Mouse (Mus musculus): ENCODE measurements at regions not wholly inside any gene's neighbourhood (a gene's known extent, or its start where the extent isn't known, plus 50 kb on each side); places are given as distances from the start of the nearest gene placed in this dataset.
"Not testable (repeated sequence)": the region's sequence is repeated elsewhere in the genome, so short reads cannot be mapped to it uniquely, and the experiment has no call there.

DNA sequence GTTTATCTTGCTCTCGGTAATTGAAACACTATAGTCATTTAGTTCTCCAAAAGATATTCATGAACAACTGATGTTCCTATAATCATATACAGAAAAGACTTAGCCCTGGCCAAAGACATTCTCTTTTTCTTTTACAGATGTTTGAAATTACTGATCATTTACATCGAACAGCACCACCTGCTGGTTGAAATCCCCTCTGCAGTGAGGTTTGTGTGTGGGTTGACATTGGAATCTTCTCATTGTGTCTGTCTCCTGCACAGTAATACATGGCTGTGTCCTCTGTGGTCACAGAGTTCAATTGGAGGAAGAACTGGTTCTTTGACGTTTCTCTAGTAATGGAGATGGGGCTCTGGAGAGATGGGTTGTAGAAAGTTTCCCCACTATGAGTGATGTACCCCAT is 822.6 kb downstream of the Adam6a start:
- DNase-seq (ENCODE audit: low spot score) (no peak), ATAC-seq (ENCODE audit: extremely low read depth, insufficient number of reproducible peaks, low FRiP score, poor library complexity, severe bottlenecking) (no peak)
- no peaks in the 10 kb centered on the region for H3K36me3 ChIP-seq (replicated peaks)
- H3K9me3 ChIP-seq (replicated peaks), result peaks cover 4% of the 10 kb centered on the region; the same call in 1 of the 2 replicates
- H3K4me1 ChIP-seq (ENCODE audit: insufficient read depth, low read depth, low read length), result no peaks in the 10 kb centered on the region
- no peak overlapping the region for H3K4me3 ChIP-seq (ENCODE audit: low read depth, low read length)
- TF ChIP-seq GATA2 (IDR thresholded peaks at IDR 0.05; ENCODE audit: borderline replicate concordance, low read depth, low read length), result no peak
- TF ChIP-seq CTCF (IDR thresholded peaks at IDR 0.05; ENCODE audit: low read depth, low read length), result no peak
- no peak for TF ChIP-seq TAL1 (conservative IDR thresholded peaks at IDR 0.05; ENCODE audit: low read depth, low read length)
- no peak for TF ChIP-seq GATA1 (IDR thresholded peaks at IDR 0.05; ENCODE audit: borderline replicate concordance, low read length)
- no peak for TF ChIP-seq POLR2AphosphoS5 (IDR thresholded peaks at IDR 0.05; ENCODE audit: insufficient replicate concordance, low read depth, low read length)
- H3K27me3 ChIP-seq (ENCODE audit: insufficient read depth, low read length), result no peaks in the 10 kb centered on the region

- not testable (repeated sequence) for H3K36me3 ChIP-seq (replicated peaks); H3K27me3 ChIP-seq (ENCODE audit: insufficient read depth, low read length); H3K4me1 ChIP-seq (ENCODE audit: insufficient read depth, low read depth, low read length); ATAC-seq (ENCODE audit: extremely low read depth, insufficient number of reproducible peaks, low FRiP score, poor library complexity, severe bottlenecking); H3K9me3 ChIP-seq (replicated peaks); DNase-seq (ENCODE audit: low spot score); H3K4me3 ChIP-seq (ENCODE audit: low read depth, low read length)
Measured at GRCm38 (mm10) chr12:114378696-114379350, 835.1 kb downstream of the Adam6a start.

- ATAC-seq (ENCODE audit: extremely low read depth, insufficient number of reproducible peaks, low FRiP score, poor library complexity, severe bottlenecking) (no peak), DNase-seq (ENCODE audit: low spot score) (no peak)
- no peaks in the 10 kb centered on the region for H3K4me1 ChIP-seq (ENCODE audit: insufficient read depth, low read depth, low read length)
- no peaks in the 10 kb centered on the region for H3K36me3 ChIP-seq (replicated peaks)
- peaks cover 9% of the 10 kb centered on the region for H3K9me3 ChIP-seq (replicated peaks)
- H3K4me3 ChIP-seq (ENCODE audit: low read depth, low read length), result no peak overlapping the region
- H3K27me3 ChIP-seq (ENCODE audit: insufficient read depth, low read length), result no peaks in the 10 kb centered on the region
- TF ChIP-seq TAL1 (conservative IDR thresholded peaks at IDR 0.05; ENCODE audit: low read depth, low read length) (no peak), GATA2 (IDR thresholded peaks at IDR 0.05; ENCODE audit: borderline replicate concordance, low read depth, low read length) (no peak), GATA1 (IDR thresholded peaks at IDR 0.05; ENCODE audit: borderline replicate concordance, low read length) (no peak), POLR2AphosphoS5 (IDR thresholded peaks at IDR 0.05; ENCODE audit: insufficient replicate concordance, low read depth, low read length) (no peak)
Measured at GRCm38 (mm10) chr12:114391447-114391846, 847.7 kb downstream of the Adam6a start.

DNA sequence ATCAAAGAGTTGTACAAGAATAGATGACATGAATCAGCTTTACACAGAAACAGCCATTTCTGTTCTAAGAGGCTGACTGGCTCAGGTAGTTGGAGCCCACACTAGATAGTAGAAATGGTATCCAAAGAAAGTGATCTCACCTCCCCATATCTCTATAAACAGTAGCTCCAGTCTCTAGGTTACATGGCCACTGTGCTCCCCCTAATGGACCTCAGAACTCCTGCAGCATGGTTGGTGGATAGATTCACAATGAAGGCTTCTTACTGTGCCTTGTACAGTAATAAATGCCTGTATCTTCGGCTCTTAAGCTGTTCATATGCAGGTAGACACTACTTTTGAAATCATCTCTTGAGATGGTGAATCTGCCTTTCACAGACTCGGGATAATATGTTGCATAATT is 862.5 kb downstream of the Adam6a start:
- DNase-seq (ENCODE audit: low spot score) (no peak), ATAC-seq (ENCODE audit: extremely low read depth, insufficient number of reproducible peaks, low FRiP score, poor library complexity, severe bottlenecking) (no peak)
- no peak overlapping the region for H3K4me3 ChIP-seq (ENCODE audit: low read depth, low read length)
- no peaks in the 10 kb centered on the region for H3K36me3 ChIP-seq (replicated peaks)
- H3K27me3 ChIP-seq (ENCODE audit: insufficient read depth, low read length), result no peaks in the 10 kb centered on the region
- TF ChIP-seq GATA1 (IDR thresholded peaks at IDR 0.05; ENCODE audit: borderline replicate concordance, low read length) (no peak), CTCF (IDR thresholded peaks at IDR 0.05; ENCODE audit: low read depth, low read length) (no peak), POLR2AphosphoS5 (IDR thresholded peaks at IDR 0.05; ENCODE audit: insufficient replicate concordance, low read depth, low read length) (no peak), TAL1 (conservative IDR thresholded peaks at IDR 0.05; ENCODE audit: low read depth, low read length) (no peak), GATA2 (IDR thresholded peaks at IDR 0.05; ENCODE audit: borderline replicate concordance, low read depth, low read length) (no peak)
- H3K9me3 ChIP-seq (replicated peaks), result peaks cover 2% of the 10 kb centered on the region; the same call in 1 of the 2 replicates
- H3K4me1 ChIP-seq (ENCODE audit: insufficient read depth, low read depth, low read length), result no peaks in the 10 kb centered on the region

- ATAC-seq (ENCODE audit: extremely low read depth, insufficient number of reproducible peaks, low FRiP score, poor library complexity, severe bottlenecking) (no peak), DNase-seq (ENCODE audit: low spot score) (no peak)
- Histone ChIP-seq H3K9me3 (replicated peaks) (peaks cover 5% of the 10 kb centered on the region; the same call in 1 of the 2 replicates), H3K27me3 (ENCODE audit: insufficient read depth, low read length) (no peaks in the 10 kb centered on the region), H3K4me3 (ENCODE audit: low read depth, low read length) (no peak overlapping the region), H3K4me1 (ENCODE audit: insufficient read depth, low read depth, low read length) (no peaks in the 10 kb centered on the region), H3K36me3 (replicated peaks) (no peaks in the 10 kb centered on the region)
- TF ChIP-seq GATA2 (IDR thresholded peaks at IDR 0.05; ENCODE audit: borderline replicate concordance, low read depth, low read length) (no peak), CTCF (IDR thresholded peaks at IDR 0.05; ENCODE audit: low read depth, low read length) (no peak), TAL1 (conservative IDR thresholded peaks at IDR 0.05; ENCODE audit: low read depth, low read length) (no peak), GATA1 (IDR thresholded peaks at IDR 0.05; ENCODE audit: borderline replicate concordance, low read length) (no peak), POLR2AphosphoS5 (IDR thresholded peaks at IDR 0.05; ENCODE audit: insufficient replicate concordance, low read depth, low read length) (no peak)
Measured at GRCm38 (mm10) chr12:114434529-114434928, 890.8 kb downstream of the Adam6a start.

DNA sequence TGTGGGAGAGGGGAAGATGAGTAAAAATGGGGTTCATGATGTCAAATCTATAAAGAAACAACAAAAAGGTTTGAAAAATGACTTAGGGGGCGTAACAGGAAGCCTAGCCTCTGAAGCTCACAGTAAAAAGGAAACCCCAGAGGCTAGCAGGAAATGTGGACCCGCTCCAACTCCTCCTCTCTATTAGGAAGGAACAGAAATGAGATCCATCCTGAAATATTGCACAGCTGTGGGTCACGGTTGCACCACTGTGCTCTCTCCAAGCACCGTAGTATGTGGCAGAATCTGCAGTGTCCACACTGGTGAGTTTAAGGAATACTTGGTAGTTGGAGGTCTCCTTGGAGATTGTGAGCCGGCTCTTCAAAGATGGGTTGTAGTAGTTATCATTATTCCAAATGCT is 918.3 kb downstream of the Adam6a start:
- TF ChIP-seq CTCF (IDR thresholded peaks at IDR 0.05; ENCODE audit: low read depth, low read length) (no peak), GATA1 (IDR thresholded peaks at IDR 0.05; ENCODE audit: borderline replicate concordance, low read length) (no peak), POLR2AphosphoS5 (IDR thresholded peaks at IDR 0.05; ENCODE audit: insufficient replicate concordance, low read depth, low read length) (no peak), GATA2 (IDR thresholded peaks at IDR 0.05; ENCODE audit: borderline replicate concordance, low read depth, low read length) (no peak), TAL1 (conservative IDR thresholded peaks at IDR 0.05; ENCODE audit: low read depth, low read length) (no peak)
- Histone ChIP-seq H3K27me3 (ENCODE audit: insufficient read depth, low read length) (no peaks in the 10 kb centered on the region), H3K36me3 (replicated peaks) (no peaks in the 10 kb centered on the region), H3K4me1 (ENCODE audit: insufficient read depth, low read depth, low read length) (no peaks in the 10 kb centered on the region), H3K9me3 (replicated peaks) (peaks cover 19% of the 10 kb centered on the region), H3K4me3 (ENCODE audit: low read depth, low read length) (no peak overlapping the region)
- DNase-seq (ENCODE audit: low spot score) (no peak), ATAC-seq (ENCODE audit: extremely low read depth, insufficient number of reproducible peaks, low FRiP score, poor library complexity, severe bottlenecking) (no peak)

Measured in G1E (cell line).